Mouse (Mus musculus) brain, embryonic 14.5 days (tissue): ENCODE data around the gene Inca1. TPM values are rescaled to one million over a fixed set of nuclear protein-coding genes. Genes with fewer than 3 reads are reported as not detected.

ENCODE experiments used
- DNase-seq: peaks from one replicate; pipeline ENCODE4 v3.0.0-alpha.2; 2011; ENCODE audit warnings: low read depth
- CTCF ChIP-seq: fragments of 200-500 bp; IDR thresholded peaks from 2 replicates; pipeline ENCODE4 v1.5.1; 2012; ENCODE audit warnings: inconsistent platforms, mild to moderate bottlenecking, moderate library complexity, borderline replicate concordance; ENCODE audit not compliant: insufficient read depth, insufficient read length; ENCODE audit errors: extremely low read depth
- POLR2A ChIP-seq: fragments of 200-500 bp; IDR thresholded peaks from 2 replicates; pipeline ENCODE4 v1.6.1; 2012; ENCODE audit warnings: mild to moderate bottlenecking, inconsistent platforms, borderline replicate concordance; ENCODE audit not compliant: poor library complexity, insufficient read depth, insufficient read length, severe bottlenecking; ENCODE audit errors: extremely low read depth
- polyA plus RNA-seq: library from polyadenylated mRNA; depleted of rRNA; stranded (reverse); fragments of >200 nt; gene quantifications from 2 replicates; pipeline ENCODE4 v1.2.3, GENCODE M21; 2012

The Inca1 gene
- polyA plus RNA-seq, 1 experiment: 0.72 TPM

GRCm38 (mm10) chr11:70666687-70667086 is 33.3 kb downstream of the Inca1 start:
- no peak for TF ChIP-seq CTCF
- no peak for TF ChIP-seq POLR2A
- no peak for DNase-seq

- no peak for DNase-seq
- TF ChIP-seq CTCF (no peak), POLR2A (no peak)
Measured at GRCm38 (mm10) chr11:70664741-70665140, 35.2 kb downstream of the Inca1 start.

- no peak for TF ChIP-seq CTCF
- TF ChIP-seq POLR2A: no peak
- no peak for DNase-seq
Measured at GRCm38 (mm10) chr11:70663957-70664356, 36.0 kb downstream of the Inca1 start.

GRCm38 (mm10) chr11:70663101-70663500 is 36.9 kb downstream of the Inca1 start:
- TF ChIP-seq POLR2A (no peak), CTCF (no peak)
- no peak for DNase-seq

GRCm38 (mm10) chr11:70660571-70660970 is 39.4 kb downstream of the Inca1 start:
- no peak for DNase-seq
- no peak for TF ChIP-seq POLR2A
- TF ChIP-seq CTCF: no peak

- TF ChIP-seq POLR2A (no peak), CTCF (no peak)
- no peak for DNase-seq
Measured at GRCm38 (mm10) chr11:70658942-70659341, 41.0 kb downstream of the Inca1 start.

GRCm38 (mm10) chr11:70658521-70658920 is 41.4 kb downstream of the Inca1 start:
- TF ChIP-seq POLR2A (no peak), CTCF (no peak)
- DNase-seq: no peak

GRCm38 (mm10) chr11:70657991-70658390 is 42.0 kb downstream of the Inca1 start:
- no peak for TF ChIP-seq POLR2A
- no peak for TF ChIP-seq CTCF
- no peak for DNase-seq

GRCm38 (mm10) chr11:70657573-70657972 is 42.4 kb downstream of the Inca1 start:
- DNase-seq: no peak
- no peak for TF ChIP-seq POLR2A
- TF ChIP-seq CTCF: no peak

- TF ChIP-seq CTCF (no peak), POLR2A (no peak)
- no peak for DNase-seq
Measured at GRCm38 (mm10) chr11:70656964-70657363, 43.0 kb downstream of the Inca1 start, which contains the start of gene Eno3. Gene Eno3, plus strand, starts transcription at chr11:70657202.

- DNase-seq: peak; percentile 25
- TF ChIP-seq POLR2A: no peak
- TF ChIP-seq CTCF: no peak
Measured at GRCm38 (mm10) chr11:70656456-70656927, 43.5 kb downstream of the Inca1 start.

GRCm38 (mm10) chr11:70655571-70656455 is 44.1 kb downstream of the Inca1 start:
- TF ChIP-seq CTCF (no peak), POLR2A (no peak)
- peak; percentile 65 for DNase-seq

- peak; percentile 92 for DNase-seq
- TF ChIP-seq CTCF (no peak), POLR2A (peak; percentile 79)
Measured at GRCm38 (mm10) chr11:70654923-70655570, 44.9 kb downstream of the Inca1 start.
